Mouse (Mus musculus) embryonic facial prominence, embryonic 15.5 days (tissue): Measurements from ENCODE around the gene Mbd3. TPM values are rescaled to one million over a fixed set of nuclear protein-coding genes. Genes with fewer than 3 reads are reported as not detected.

ENCODE experiments used
- ATAC-seq: fragments of 200-750 bp; cut with Nextera tagmentation; 2 replicates; pipeline ENCODE4 v1.8.0; 2017; ENCODE audit warnings: low read depth, moderate TSS enrichment; ENCODE audit not compliant: insufficient number of reproducible peaks, low FRiP score, low TSS enrichment
- H3K27ac ChIP-seq: fragments of 300-500 bp; sonication (generic); replicated peaks from 2 replicates; pipeline ENCODE4 v1.5.1; 2015; ENCODE audit warnings: mild to moderate bottlenecking, inconsistent platforms
- H3K27me3 ChIP-seq: fragments of 300-500 bp; sonication (generic); 2 replicates; pipeline ENCODE4 v1.6.1; 2015; ENCODE audit warnings: inconsistent platforms
- H3K36me3 ChIP-seq: fragments of 300-500 bp; sonication (generic); 2 replicates; pipeline ENCODE4 v1.6.1; 2015; ENCODE audit warnings: mild to moderate bottlenecking, inconsistent platforms
- H3K4me1 ChIP-seq: fragments of 300-500 bp; sonication (generic); 2 replicates; pipeline ENCODE4 v1.6.1; 2015; ENCODE audit warnings: inconsistent platforms
- H3K4me2 ChIP-seq: fragments of 300-500 bp; sonication (generic); replicated peaks from 2 replicates; pipeline ENCODE4 v1.6.1; 2015; ENCODE audit warnings: mild to moderate bottlenecking, inconsistent platforms
- H3K4me3 ChIP-seq: fragments of 300-500 bp; sonication (generic); replicated peaks from 2 replicates; pipeline ENCODE4 v1.5.1; 2015; ENCODE audit warnings: mild to moderate bottlenecking, inconsistent platforms
- H3K9ac ChIP-seq: fragments of 300-500 bp; sonication (generic); 2 replicates; pipeline ENCODE4 v1.6.1; 2015; ENCODE audit warnings: inconsistent platforms
- H3K9me3 ChIP-seq: fragments of 300-500 bp; sonication (generic); replicated peaks from 2 replicates; pipeline ENCODE4 v1.6.1; 2016; ENCODE audit warnings: inconsistent platforms
- WGBS: fragments of 180-500 bp; shearing (Covaris S2); methylation state at CpG from one replicate; pipeline ENCODE4 v1.1.7; 2015; 5-methylcytosine and 5-hydroxymethylcytosine counted together
- polyA plus RNA-seq: library from polyadenylated mRNA; unstranded; fragments of >200 nt; fragmentation: Nextera tagmentation; extraction: Ambion mirVana; gene quantifications from 2 replicates; pipeline ENCODE4 v1.2.1, GENCODE M21; 2015

The Mbd3 gene
- polyA plus RNA-seq, 1 experiment from 2014 or later = 247 TPM

GRCm38 (mm10) chr10:80384115-80384639 is 15.2 kb downstream of the Mbd3 start:
- H3K36me3 ChIP-seq = peaks cover 33% of the 10 kb centered on the region
- H3K27me3 ChIP-seq = no peaks in the 10 kb centered on the region
- no peak for ATAC-seq
- H3K4me3 ChIP-seq = peak overlapping the region; percentile 67
- H3K9me3 ChIP-seq = no peaks in the 10 kb centered on the region
- H3K4me1 ChIP-seq = peaks cover 44% of the 10 kb centered on the region
- H3K9ac ChIP-seq = no peak overlapping the region
- WGBS = 86% methylated on average over 4 of the region's 4 CpGs
- H3K27ac ChIP-seq = no peak overlapping the region
- H3K4me2 ChIP-seq = peak overlapping the region; percentile 85

- no peaks in the 10 kb centered on the region for H3K9me3 ChIP-seq
- H3K4me1 ChIP-seq = peaks cover 39% of the 10 kb centered on the region
- ATAC-seq = no peak
- no peaks in the 10 kb centered on the region for H3K27me3 ChIP-seq
- 61% methylated on average over 4 of the region's 4 CpGs for WGBS
- no peak overlapping the region for H3K27ac ChIP-seq
- no peak overlapping the region for H3K9ac ChIP-seq
- H3K4me3 ChIP-seq = no peak overlapping the region
- no peak overlapping the region for H3K4me2 ChIP-seq
- H3K36me3 ChIP-seq = peaks cover 33% of the 10 kb centered on the region
These were observed 15.9 kb downstream of the Mbd3 start for GRCm38 (mm10) chr10:80383431-80383830.

GRCm38 (mm10) chr10:80382641-80383365 is 16.5 kb downstream of the Mbd3 start:
- no peak for ATAC-seq
- H3K4me1 ChIP-seq = peaks cover 32% of the 10 kb centered on the region
- H3K9me3 ChIP-seq = no peaks in the 10 kb centered on the region
- peaks cover 33% of the 10 kb centered on the region for H3K36me3 ChIP-seq
- H3K27me3 ChIP-seq = no peaks in the 10 kb centered on the region
- no peak overlapping the region for H3K9ac ChIP-seq
- no peak overlapping the region for H3K4me2 ChIP-seq
- no peak overlapping the region for H3K4me3 ChIP-seq
- 80% methylated on average over 7 of the region's 7 CpGs for WGBS
- no peak overlapping the region for H3K27ac ChIP-seq

GRCm38 (mm10) chr10:80377716-80378115 is 21.6 kb downstream of the Mbd3 start:
- ATAC-seq = no peak
- H3K4me1 ChIP-seq = no peaks in the 10 kb centered on the region
- no peaks in the 10 kb centered on the region for H3K9me3 ChIP-seq
- H3K4me3 ChIP-seq = no peak overlapping the region
- H3K36me3 ChIP-seq = peaks cover 27% of the 10 kb centered on the region
- H3K9ac ChIP-seq = no peak overlapping the region
- no peak overlapping the region for H3K4me2 ChIP-seq
- 54% methylated on average over 10 of the region's 10 CpGs for WGBS
- no peaks in the 10 kb centered on the region for H3K27me3 ChIP-seq
- H3K27ac ChIP-seq = no peak overlapping the region

GRCm38 (mm10) chr10:80376160-80376559 is 23.2 kb downstream of the Mbd3 start:
- H3K9ac ChIP-seq = no peak overlapping the region
- H3K4me2 ChIP-seq = no peak overlapping the region
- no peaks in the 10 kb centered on the region for H3K9me3 ChIP-seq
- H3K27ac ChIP-seq = no peak overlapping the region
- ATAC-seq = no peak
- no peaks in the 10 kb centered on the region for H3K27me3 ChIP-seq
- peaks cover 12% of the 10 kb centered on the region; the same call in 1 of the 2 replicates for H3K4me1 ChIP-seq
- no peak overlapping the region for H3K4me3 ChIP-seq
- peaks cover 12% of the 10 kb centered on the region for H3K36me3 ChIP-seq
- WGBS = 3% methylated on average over 7 of the region's 7 CpGs

GRCm38 (mm10) chr10:80374063-80374462 is 25.3 kb downstream of the Mbd3 start:
- WGBS = 18% methylated on average over 6 of the region's 6 CpGs
- no peaks in the 10 kb centered on the region for H3K9me3 ChIP-seq
- H3K27me3 ChIP-seq = no peaks in the 10 kb centered on the region
- no peaks in the 10 kb centered on the region for H3K36me3 ChIP-seq
- no peak overlapping the region for H3K27ac ChIP-seq
- H3K4me2 ChIP-seq = no peak overlapping the region
- peaks cover 12% of the 10 kb centered on the region; the same call in 1 of the 2 replicates for H3K4me1 ChIP-seq
- no peak overlapping the region for H3K9ac ChIP-seq
- H3K4me3 ChIP-seq = no peak overlapping the region
- no peak for ATAC-seq

GRCm38 (mm10) chr10:80372706-80373105 is 26.6 kb downstream of the Mbd3 start:
- Histone ChIP-seq H3K9ac (no peak overlapping the region), H3K9me3 (no peaks in the 10 kb centered on the region), H3K27ac (peak overlapping the region; percentile 60; the same call in 1 of the 2 replicates), H3K4me1 (peaks cover 12% of the 10 kb centered on the region; the same call in 1 of the 2 replicates), H3K4me3 (no peak overlapping the region), H3K36me3 (no peaks in the 10 kb centered on the region), H3K4me2 (no peak overlapping the region), H3K27me3 (no peaks in the 10 kb centered on the region)
- WGBS = 75% methylated on average over 6 of the region's 6 CpGs
- ATAC-seq = no peak

- Histone ChIP-seq H3K4me1 (peaks cover 12% of the 10 kb centered on the region; the same call in 1 of the 2 replicates), H3K4me3 (peak overlapping the region; percentile 35), H3K27me3 (peaks cover 4% of the 10 kb centered on the region; the same call in 1 of the 2 replicates), H3K27ac (peak overlapping the region; percentile 60), H3K9me3 (no peaks in the 10 kb centered on the region), H3K36me3 (no peaks in the 10 kb centered on the region), H3K9ac (no peak overlapping the region), H3K4me2 (peak overlapping the region; percentile 35)
- 51% methylated on average over 9 of the region's 9 CpGs for WGBS
- ATAC-seq = no peak
These were observed 27.4 kb downstream of the Mbd3 start for GRCm38 (mm10) chr10:80371983-80372382.

GRCm38 (mm10) chr10:80371411-80371966 is 27.9 kb downstream of the Mbd3 start:
- Histone ChIP-seq H3K27me3 (peaks cover 4% of the 10 kb centered on the region; the same call in 1 of the 2 replicates), H3K4me3 (peak overlapping the region; percentile 35), H3K27ac (peak overlapping the region; percentile 60), H3K9ac (no peak overlapping the region), H3K4me2 (peak overlapping the region; percentile 35), H3K4me1 (peaks cover 12% of the 10 kb centered on the region; the same call in 1 of the 2 replicates), H3K36me3 (no peaks in the 10 kb centered on the region), H3K9me3 (no peaks in the 10 kb centered on the region)
- 2% methylated on average over 12 of the region's 12 CpGs for WGBS
- peak; percentile 85 for ATAC-seq

- WGBS = 81% methylated on average over 21 of the region's 21 CpGs
- H3K4me1 ChIP-seq = peaks cover 12% of the 10 kb centered on the region; the same call in 1 of the 2 replicates
These were observed 29.2 kb downstream of the Mbd3 start for GRCm38 (mm10) chr10:80369995-80370747.

GRCm38 (mm10) chr10:80368392-80368791 is 31.0 kb downstream of the Mbd3 start:
- 82% methylated on average over 6 of the region's 6 CpGs for WGBS
- Histone ChIP-seq H3K27me3 (peaks cover 13% of the 10 kb centered on the region; the same call in 1 of the 2 replicates), H3K4me1 (peaks cover 12% of the 10 kb centered on the region; the same call in 1 of the 2 replicates), H3K9ac (no peak overlapping the region), H3K36me3 (no peaks in the 10 kb centered on the region), H3K4me3 (no peak overlapping the region), H3K4me2 (no peak overlapping the region), H3K27ac (no peak overlapping the region), H3K9me3 (no peaks in the 10 kb centered on the region)
- no peak for ATAC-seq

More at GRCm38 (mm10) chr10:80369995-80370747, 29.2 kb downstream of the Mbd3 start:
- Histone ChIP-seq H3K27me3 (peaks cover 4% of the 10 kb centered on the region; the same call in 1 of the 2 replicates), H3K36me3 (no peaks in the 10 kb centered on the region), H3K27ac (no peak overlapping the region), H3K4me3 (no peak overlapping the region), H3K4me2 (no peak overlapping the region), H3K9ac (no peak overlapping the region), H3K9me3 (no peaks in the 10 kb centered on the region)
- no peak for ATAC-seq
